Mouse (Mus musculus) monocyte, adult 59 days (primary cell): ENCODE measurements around the gene Mab21l2. TPM values are rescaled to one million over a fixed set of nuclear protein-coding genes. Genes with fewer than 3 reads are reported as not detected.

Experiments
- total RNA-seq, 2 experiments: library from RNA; stranded (reverse); gene quantifications; one replicate each; pipeline ENCODE4 v1.2.4; 2023

Gene Mab21l2
- total RNA-seq: not detected

GRCm38 (mm10) chr3:86548091-86549015 is at the start of gene Mab21l2:
Mab21l2 (minus strand) TSS chr3:86548629.

